Mouse (Mus musculus) gastrocnemius, postnatal 36 days (tissue): ENCODE data around the gene Ldah. TPM values are rescaled to one million over a fixed set of nuclear protein-coding genes. Genes with fewer than 3 reads are reported as not detected.

ENCODE experiments used
- DNase-seq, 2 experiments: peaks; one replicate each; pipeline ENCODE4 v3.0.0; 2022
- intact Hi-C: fragments of 180-260 bp; cut with DNase I; formaldehyde crosslinking; loops from one replicate; pipeline ENCODE4 v1.15.1; 2025
- total RNA-seq, 2 experiments: library from RNA; stranded (reverse); gene quantifications; 2 replicates each; pipeline ENCODE4 v1.2.3; 2021

The Ldah gene
- total RNA-seq, 2 experiments from 2014 or later: 8.0 to 9.8 TPM

DNA sequence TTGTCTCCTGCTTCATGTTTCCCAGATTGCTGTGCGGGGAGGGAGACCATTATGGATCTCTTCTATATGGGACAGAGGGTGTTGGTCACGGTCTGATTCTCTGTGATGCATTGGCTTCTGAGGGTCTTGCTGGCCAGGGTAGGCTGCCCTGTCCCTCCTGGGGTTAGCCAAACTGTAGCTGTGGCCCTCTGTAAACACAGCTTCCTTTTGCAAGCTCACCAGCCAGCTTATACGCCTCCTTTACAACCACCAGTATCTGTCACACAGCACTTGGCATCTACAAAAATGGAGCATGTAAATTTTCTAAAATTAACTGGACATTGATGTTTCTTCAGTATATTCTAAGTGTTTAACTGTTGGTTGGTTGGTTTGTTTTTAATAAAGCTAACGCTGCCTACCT lies 67.5 kb downstream of the Ldah start:
- intact Hi-C loops: no loop called here
- no peak for DNase-seq

DNA sequence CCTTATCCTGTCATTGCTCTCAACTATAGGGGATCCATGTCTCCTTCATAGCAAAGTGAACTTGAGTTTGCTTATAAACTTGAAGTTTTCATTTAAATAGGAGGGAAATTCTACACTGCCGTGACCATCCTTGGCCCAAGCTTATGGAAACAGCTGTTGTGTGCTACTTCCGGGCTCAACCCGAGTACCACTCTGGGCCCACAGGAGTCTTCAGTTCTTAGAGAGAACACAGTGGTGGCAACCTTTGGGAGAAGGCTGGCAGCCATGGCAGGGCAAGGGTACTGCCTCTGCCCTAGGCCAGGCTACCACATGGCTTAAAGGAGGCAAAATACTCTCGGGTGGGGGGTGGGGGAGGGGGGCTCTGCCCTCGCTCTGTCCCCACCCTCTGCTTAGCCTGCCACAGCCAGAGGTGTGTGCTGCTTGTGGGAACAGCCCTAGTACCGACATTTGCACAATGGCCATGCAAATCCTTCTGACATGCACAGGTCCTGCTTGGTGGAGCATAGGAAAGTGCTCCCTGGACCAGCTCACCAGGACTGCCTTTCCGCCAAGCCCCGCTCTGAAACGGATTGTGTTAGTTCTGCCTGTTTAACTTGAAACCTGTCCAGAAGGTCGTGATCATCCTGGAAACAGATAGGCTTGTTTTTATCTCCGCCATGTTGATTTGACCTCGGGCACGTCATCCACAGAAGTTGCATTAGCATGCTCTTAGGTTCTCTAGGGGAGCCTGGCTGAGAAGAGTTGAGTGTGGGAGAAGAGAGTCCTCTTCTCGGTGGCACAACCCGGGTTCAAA lies 73.5 kb downstream of the Ldah start:
- no peak for DNase-seq
- intact Hi-C loops: no loop called here

DNA sequence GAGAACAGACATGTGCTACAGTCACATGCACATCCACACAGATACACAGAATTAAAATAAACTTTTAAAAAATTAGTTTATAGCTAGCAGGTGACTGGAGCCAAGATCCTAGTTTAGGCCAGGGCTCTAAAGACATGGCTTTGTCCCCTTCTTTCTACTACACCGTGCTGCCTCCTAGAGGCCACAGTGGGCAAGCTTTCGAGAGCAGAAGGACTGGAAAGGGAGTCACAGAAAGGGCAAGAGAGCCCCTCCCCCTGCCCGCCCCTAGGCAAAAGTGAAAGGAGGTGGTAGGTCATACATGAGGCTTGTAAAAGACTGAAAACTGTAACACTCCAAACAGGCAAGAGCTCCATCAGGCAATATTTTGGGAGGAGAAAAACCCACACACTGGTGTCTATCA lies 80.1 kb downstream of the Ldah start:
- intact Hi-C loops: no loop called here
- no peak for DNase-seq

DNA sequence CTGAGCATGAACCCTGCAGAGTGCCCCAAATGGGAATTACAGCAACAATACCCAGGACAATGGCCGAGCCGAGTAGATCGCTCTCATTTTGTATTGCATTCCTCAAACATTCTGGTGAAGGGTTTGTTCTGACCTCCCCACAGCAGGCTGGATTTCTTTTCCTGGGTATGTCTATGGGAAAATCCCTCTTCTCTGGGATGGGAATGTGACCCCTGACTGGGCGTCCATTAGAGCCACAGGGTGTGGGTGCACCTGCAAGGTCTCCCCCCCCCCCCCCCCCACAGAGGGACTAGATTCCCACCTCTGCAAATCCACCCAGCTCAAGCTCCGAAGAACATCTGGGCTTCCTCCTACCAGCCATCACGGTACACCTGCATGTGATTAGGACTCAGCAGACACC lies 81.2 kb downstream of the Ldah start:
- intact Hi-C loops: no loop called here
- DNase-seq: no peak

DNA sequence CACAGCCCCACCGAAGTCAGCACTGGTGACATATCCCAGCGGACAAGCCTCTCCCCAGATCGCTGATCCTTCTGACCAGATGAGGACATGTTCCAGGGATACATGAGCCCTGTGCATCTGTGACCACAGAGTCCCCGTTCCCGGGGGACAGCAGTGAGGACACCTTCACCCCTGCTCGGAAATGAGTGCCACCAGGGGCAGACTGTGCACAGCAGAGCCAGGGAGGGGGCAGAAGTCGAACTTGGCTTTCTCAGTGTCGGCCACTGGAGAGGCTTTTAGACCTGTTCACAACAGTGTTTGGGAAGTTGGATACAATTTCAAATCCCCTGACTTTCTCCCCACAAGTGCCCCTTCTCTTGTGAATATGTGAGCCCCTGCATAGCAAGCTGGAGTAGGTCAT lies 81.6 kb downstream of the Ldah start:
- intact Hi-C loops: no loop called here
- no peak for DNase-seq

DNA sequence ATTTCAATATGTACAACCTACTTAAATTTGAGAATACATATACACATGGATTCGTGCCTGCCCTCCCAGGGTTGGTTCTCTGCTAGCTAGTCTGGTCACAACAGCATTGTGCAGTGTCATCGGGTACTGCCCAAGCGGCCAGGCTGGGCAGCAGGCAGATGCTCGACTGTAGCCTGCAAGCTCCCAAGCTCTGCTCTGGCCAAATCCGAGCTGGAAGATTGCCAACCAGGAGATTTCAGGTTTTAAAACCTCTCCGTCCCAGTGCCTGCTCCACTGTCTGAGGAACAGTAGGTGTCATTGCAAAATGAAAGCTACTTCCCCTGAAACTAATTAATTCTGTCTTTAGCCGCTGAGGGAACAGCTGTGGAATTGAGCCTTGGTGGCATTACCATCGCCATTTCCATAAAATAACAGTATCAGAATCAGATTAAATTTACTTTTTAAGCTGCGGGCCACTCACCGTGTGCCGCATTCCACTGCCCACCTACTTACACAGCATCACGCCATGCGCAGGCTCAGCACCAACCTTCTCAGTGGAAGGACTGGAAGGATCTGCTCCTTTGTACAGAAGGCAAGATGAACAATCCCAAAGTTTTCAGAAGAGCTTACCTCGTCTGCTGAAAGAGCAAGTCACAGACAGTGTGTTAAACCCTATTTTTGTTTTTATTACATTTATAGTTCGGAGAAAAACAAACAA lies 83.4 kb downstream of the Ldah start:
- DNase-seq: no peak
- intact Hi-C loops: no loop called here

DNA sequence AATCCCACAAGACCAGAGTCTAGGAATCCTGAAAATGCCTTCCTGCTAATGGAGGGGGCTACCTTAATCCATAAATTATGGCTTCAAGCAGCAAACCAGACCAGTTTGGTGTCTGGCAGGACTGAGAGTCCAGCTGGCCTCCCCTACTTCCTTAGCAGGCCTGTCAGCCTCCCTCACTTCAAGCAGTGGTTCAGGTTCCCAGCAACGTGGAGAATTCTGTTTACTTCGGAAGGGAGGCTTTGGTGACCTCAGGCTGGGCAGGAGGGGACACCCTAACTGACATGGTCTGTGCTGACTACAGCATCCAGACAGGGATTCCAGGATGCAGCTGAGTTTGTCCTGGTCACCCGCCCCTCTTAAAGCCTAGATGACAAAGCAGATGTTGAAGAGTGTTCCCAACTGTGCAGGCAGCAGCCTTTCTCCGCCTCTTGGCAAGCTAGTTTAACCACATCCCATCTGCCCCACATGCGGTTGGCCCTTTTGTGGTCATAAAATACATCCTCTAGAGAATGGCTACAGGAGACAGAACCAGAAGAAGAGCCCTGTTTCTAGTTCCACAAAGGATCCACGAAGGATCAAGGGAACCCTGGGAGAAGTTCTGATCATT lies 87.5 kb downstream of the Ldah start:
- DNase-seq: no peak
- intact Hi-C loops: no loop called here

DNA sequence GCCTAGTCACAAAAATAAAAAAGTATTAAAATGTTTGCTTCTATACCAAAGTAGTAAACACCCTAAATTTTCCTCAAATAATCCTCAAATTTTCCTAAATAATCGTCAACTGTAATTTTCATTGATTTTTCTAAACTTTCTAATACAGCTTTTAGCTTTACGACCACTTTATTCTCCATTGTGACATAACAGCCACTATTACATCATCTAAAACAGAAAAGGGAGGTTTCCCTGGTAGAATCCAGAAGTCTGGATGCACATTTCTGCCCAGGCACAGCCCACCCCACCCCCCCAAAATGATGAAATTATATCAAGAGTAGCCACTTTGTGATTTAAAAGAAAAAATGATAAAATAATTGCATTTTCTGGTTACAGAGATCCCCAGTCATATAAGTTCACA lies 88.2 kb downstream of the Ldah start:
- DNase-seq: no peak
- intact Hi-C loops: no loop called here

GRCm38 (mm10) chr12:8297586-8298214 lies 89.8 kb downstream of the Ldah start:
- intact Hi-C loops: no loop called here
- DNase-seq: no peak

- no peak for DNase-seq
- intact Hi-C loops: no loop called here
These were observed 90.6 kb downstream of the Ldah start for GRCm38 (mm10) chr12:8298361-8299142.

DNA sequence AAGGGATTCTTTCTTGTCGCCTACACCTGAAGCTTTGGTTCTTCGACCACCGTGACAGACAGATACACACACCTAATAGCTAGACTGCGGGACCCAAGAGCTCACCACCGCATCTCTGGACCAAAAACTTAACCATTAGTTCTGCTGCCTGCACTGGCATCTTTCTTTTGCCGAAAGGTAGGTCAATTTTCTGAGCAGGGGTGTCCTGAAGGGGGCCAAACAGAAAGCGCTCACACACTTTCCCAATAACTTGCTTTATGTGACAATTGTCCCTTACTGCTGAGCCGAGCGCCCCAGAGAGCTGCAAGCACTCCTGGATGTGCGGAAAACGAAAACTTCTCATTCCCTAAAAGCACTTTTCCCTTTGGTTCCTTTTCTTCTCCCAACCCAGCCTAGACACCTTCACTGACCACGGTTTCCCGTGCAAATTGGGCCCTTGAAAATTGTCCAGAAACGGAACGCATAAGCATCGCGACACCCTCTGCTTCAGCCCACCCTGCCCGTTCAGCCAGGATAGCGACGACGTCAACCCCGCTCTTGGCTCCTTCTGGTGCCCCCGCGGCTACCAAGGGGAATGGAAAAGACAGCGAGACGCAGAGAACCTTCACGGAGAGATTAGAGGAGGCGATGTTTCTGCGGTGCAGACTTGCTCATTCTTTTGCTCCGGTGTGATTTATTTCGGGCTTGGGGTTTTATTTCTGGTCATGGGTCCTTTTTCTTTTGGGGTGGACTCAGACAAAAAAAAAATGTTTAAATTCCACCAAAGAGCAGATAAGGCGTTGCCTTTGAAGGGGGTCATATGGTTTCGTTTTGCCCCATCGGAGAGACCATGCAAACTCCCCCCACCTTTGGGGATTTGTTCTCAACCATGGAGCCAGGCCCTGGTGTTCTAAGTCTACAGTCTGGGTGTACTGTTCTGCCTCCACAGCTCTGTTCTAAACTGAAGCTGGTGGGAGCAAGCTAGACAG lies 91.5 kb downstream of the Ldah start:
- DNase-seq: no peak
- intact Hi-C loops: no loop called here

- no peak for DNase-seq
- intact Hi-C loops: no loop called here
These were observed 92.2 kb downstream of the Ldah start for GRCm38 (mm10) chr12:8300111-8300480.

DNA sequence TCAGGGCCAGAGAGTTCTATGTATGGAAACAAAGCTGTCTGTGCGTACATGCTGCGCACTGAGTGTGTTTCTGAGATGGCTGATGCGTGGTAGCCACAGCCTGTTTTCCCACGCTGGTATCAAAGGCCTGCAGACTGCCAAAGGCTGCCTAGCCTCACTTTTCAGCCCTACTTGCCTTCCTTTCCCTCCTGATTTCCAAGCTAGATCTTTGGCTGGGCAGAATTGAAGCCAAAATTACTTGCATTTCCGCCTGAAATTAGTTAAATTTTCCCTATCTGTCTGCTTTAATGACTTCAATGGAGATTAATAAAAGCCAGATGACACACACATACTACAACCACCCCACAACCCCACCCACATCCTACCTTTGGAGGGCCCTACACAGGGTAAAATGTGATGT lies 92.6 kb downstream of the Ldah start:
- DNase-seq: no peak
- intact Hi-C loops: no loop called here

GRCm38 (mm10) chr12:8301011-8301814 lies 93.3 kb downstream of the Ldah start:
- intact Hi-C loops: no loop called here
- DNase-seq: no peak

DNA sequence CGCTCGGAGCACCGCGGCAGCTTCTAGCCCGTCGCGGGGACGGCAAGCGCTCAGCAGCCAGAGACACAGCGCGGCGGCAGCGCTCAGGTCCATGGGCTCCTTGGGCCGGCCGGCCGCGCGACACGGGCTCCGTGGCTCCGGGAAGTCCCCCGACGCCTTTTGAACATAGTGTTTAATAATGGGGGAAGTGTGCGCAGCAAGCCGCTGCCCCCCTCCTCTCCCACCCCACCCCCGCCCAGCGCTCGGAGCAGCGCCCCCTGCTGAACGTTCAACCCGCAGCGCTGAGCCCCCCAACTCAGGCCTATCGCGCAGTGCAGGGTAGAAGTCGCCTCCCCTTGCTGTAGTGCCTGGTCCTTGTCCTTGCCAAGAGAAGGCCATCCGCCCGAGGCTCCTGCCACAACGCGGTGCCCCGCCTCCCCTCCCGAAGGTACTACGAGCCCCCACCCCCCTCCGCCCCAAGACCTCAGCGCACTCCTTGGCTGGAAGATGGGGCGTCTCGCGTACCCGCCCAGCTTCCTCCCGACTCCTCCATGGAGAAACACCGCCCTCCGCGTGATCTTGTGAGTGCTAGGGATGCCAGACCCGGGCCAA lies 94.0 kb downstream of the Ldah start, which contains the start of gene Gdf7:
Gdf7 (minus strand) TSS at position 114 of the 591 bp plus-strand sequence.
- intact Hi-C loops: no loop called here
- no peak for DNase-seq

DNA sequence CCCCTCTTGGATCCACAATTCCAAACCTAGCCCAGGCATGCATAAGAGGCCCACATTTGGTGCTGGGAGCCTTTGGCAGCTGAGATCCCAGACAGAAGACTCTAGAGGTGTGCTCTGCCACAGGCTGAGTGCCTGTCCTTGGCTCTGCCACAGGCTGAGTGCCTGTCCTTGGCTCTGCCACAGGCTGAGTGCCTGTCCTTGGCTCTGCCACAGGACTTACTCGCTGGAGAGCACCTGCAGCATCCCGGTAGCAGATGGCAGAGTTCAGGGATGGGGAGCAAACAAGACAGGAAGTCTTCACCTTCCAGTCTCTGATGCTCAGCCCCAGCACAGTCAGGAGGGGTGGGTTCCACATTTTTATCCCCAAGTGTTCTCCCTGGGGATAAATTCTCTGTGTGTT lies 97.4 kb downstream of the Ldah start:
- no peak for DNase-seq
- intact Hi-C loops: loop anchor here (5.0 kb wide), 1 partner anchor 313 kb away; no protein-coding TSS in a partner anchor

DNA sequence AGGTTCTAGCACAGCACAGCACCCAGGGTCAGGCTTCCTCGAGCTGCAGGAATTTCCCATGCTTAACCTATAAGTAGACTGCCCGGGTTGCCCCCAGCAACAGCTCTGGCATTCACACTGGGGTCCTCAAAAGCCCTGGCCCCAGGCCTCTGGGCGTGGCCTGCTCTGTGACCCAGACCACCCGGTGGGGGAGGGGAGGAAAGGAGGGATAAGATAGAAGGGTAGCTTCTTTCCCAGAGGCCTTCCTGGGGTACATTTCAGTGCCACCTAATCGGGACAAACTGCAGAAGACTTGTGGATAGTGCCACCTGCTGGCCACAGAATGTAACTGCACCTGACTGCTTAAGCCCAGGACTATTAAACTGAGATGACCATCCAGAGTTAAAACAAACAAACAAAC lies 98.5 kb downstream of the Ldah start:
- intact Hi-C loops: loop anchor here (2.0 to 5.0 kb wide), 2 partner anchors 248 to 314 kb away; no protein-coding TSS in a partner anchor
- DNase-seq: peak in 1 of 2 experiments; percentile 44

DNA sequence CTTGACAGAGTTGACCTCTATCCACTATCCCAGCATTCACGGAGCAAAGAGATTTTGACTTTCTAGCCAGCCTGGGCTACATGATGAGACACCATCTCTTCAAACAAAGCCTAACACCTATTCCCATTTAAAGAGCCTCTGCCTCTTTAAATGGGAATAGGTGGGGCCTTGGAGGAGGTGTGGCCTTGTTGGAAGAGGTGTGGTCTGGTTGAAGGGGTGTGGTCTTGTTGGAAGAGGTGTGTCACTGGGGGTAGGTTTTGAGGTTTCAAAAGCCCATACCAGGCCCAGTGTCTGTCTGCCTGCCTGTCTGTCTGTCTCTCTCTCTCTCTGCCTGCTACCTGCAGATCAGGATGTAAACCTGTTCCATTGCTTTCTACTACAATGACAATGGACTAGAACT lies 99.0 kb downstream of the Ldah start:
- DNase-seq: no peak

More for the DNA sequence above, 99.0 kb downstream of the Ldah start:
- intact Hi-C loops: loop anchor here (2.0 to 5.0 kb wide), 2 partner anchors 248 to 315 kb away; no protein-coding TSS in a partner anchor
